In genomic region chr11:103170494-103171285, GRCm38 (mm10) we compare ENCODE assay signal across 8 mouse cellular contexts. TPM values are rescaled to one million over a fixed set of nuclear protein-coding genes. Genes with fewer than 3 reads are reported as not detected.
DNase-seq lines count a peak whose midpoint lies in the region; ATAC-seq and TF ChIP-seq lines count a peak whose summit lies in the region.

TSS of gene Fmnl1 (plus strand) at chr11:103171107.

- WGBS in liver, adult 2 months, result 4% methylated on average over 79 of the region's 84 CpGs
- 1% methylated on average over 67 of the region's 84 CpGs for WGBS in heart, embryonic 12.5 days
- WGBS in kidney, embryonic 15.5 days, result under 1% methylated on average over 48 of the region's 84 CpGs

- no peaks in the 10 kb centered on the region; the same call in 1 of the 2 replicates for H3K9me3 ChIP-seq in heart, embryonic 12.5 days (replicated peaks)
- H3K9me3 ChIP-seq in kidney, embryonic 15.5 days (replicated peaks), result no peaks in the 10 kb centered on the region

- no peak within 1 kb of the TSS; the same call in 1 of the 2 replicates for H3K27ac ChIP-seq in liver, adult 2 months (replicated peaks; ENCODE audit: insufficient read depth, low read depth, low read length)
- no peak within 1 kb of the TSS for H3K27ac ChIP-seq in heart, embryonic 12.5 days (ENCODE audit: poor library complexity, severe bottlenecking)
- peak within 1 kb of the TSS; percentile 45; the same call in 1 of the 2 replicates for H3K27ac ChIP-seq in kidney, embryonic 15.5 days

- H3K27me3 ChIP-seq in liver, adult 2 months (ENCODE audit: control insufficient read depth, insufficient read depth, low read length), result peaks cover 3% of the 10 kb centered on the region; the same call in 1 of the 2 replicates
- H3K27me3 ChIP-seq in heart, embryonic 12.5 days (replicated peaks), result peaks cover 67% of the 10 kb centered on the region
- peaks cover 48% of the 10 kb centered on the region for H3K27me3 ChIP-seq in kidney, embryonic 15.5 days

- H3K4me1 ChIP-seq in liver, adult 2 months (ENCODE audit: control insufficient read depth, insufficient read depth, low read length), result no peaks in the 10 kb centered on the region
- H3K4me1 ChIP-seq in heart, embryonic 12.5 days (replicated peaks), result peaks cover 23% of the 10 kb centered on the region
- peaks cover 33% of the 10 kb centered on the region for H3K4me1 ChIP-seq in kidney, embryonic 15.5 days

- no peaks in the 10 kb centered on the region for H3K36me3 ChIP-seq in liver, adult 2 months (ENCODE audit: control insufficient read depth, insufficient read depth, low read length)
- no peaks in the 10 kb centered on the region for H3K36me3 ChIP-seq in heart, embryonic 12.5 days
- no peaks in the 10 kb centered on the region for H3K36me3 ChIP-seq in kidney, embryonic 15.5 days

- no peak for ATAC-seq in heart, embryonic 12.5 days (ENCODE audit: insufficient number of reproducible peaks, low FRiP score)
- peak; percentile 42; the same call in 1 of the 2 replicates for ATAC-seq in kidney, embryonic 15.5 days (replicated peaks; ENCODE audit: low FRiP score)
- ATAC-seq in neutrophil, adult 5-6 weeks (ENCODE audit: extremely low read depth, insufficient number of reproducible peaks, low FRiP score, poor library complexity, severe bottlenecking), result peak; percentile 18; the same call in 1 of the 2 replicates

- peak within 1 kb of the TSS; percentile 95 for H3K4me2 ChIP-seq in heart, embryonic 12.5 days
- peak within 1 kb of the TSS; percentile 95 for H3K4me2 ChIP-seq in kidney, embryonic 15.5 days

- no peak for TF ChIP-seq CTCF in liver, adult 2 months (IDR thresholded peaks at IDR 0.05; ENCODE audit: low read depth, low read length)

- H3K4me3 ChIP-seq in liver, adult 2 months (ENCODE audit: insufficient read depth, low read depth, low read length), result peak within 1 kb of the TSS; percentile 81
- H3K4me3 ChIP-seq in heart, embryonic 12.5 days, result peak within 1 kb of the TSS; percentile 63
- peak within 1 kb of the TSS; percentile 60 for H3K4me3 ChIP-seq in kidney, embryonic 15.5 days (replicated peaks)

- H3K9ac ChIP-seq in liver, adult 2 months (ENCODE audit: low read depth, low read length), result peak within 1 kb of the TSS; percentile 83
- peak within 1 kb of the TSS; percentile 67 for H3K9ac ChIP-seq in heart, embryonic 12.5 days
- peak within 1 kb of the TSS; percentile 64 for H3K9ac ChIP-seq in kidney, embryonic 15.5 days

- no peak for DNase-seq in liver, adult 2 months (ENCODE audit: extremely low read depth, low read depth, low spot score)
- no peak for DNase-seq in liver
- DNase-seq in brain, embryonic 18.5 days (ENCODE audit: low read depth, low spot score), result peak; percentile 59
- peak; percentile 38 to 58 for DNase-seq in lung, adult 18-20 months
- no peak for DNase-seq in urinary bladder, postnatal 14 days (ENCODE audit: low spot score)

- H3K79me2 ChIP-seq in liver, adult 2 months (ENCODE audit: control insufficient read depth, insufficient read depth, low read length), result no peaks in the 10 kb centered on the region

- no peak for TF ChIP-seq POLR2A in liver, adult 2 months (IDR thresholded peaks at IDR 0.05; ENCODE audit: extremely low read depth, insufficient read depth, low read length)

RNA-seq across cellular contexts. Expression of gene Fmnl1, which starts in this region (rescaled TPM):
- total RNA-seq in liver, adult 2 months (2014; rRNA removed), result 0.46 and 0.74 TPM in 2 replicates
- polyA plus RNA-seq in liver, adult 2 months (2012; rRNA removed), result 0.86 and 2.2 TPM in 2 replicates
- polyA plus RNA-seq in heart, embryonic 12.5 days (2016; fragmentation: Nextera tagmentation; extraction: Ambion mirVana), result 1.1 and 1.7 TPM in 2 replicates
- polyA plus RNA-seq in kidney, embryonic 15.5 days (2015; fragmentation: Nextera tagmentation; extraction: Ambion mirVana), result 2.2 and 3.8 TPM in 2 replicates
- total RNA-seq in neutrophil, adult 5-6 weeks (2017), result 383 and 400 TPM in 2 replicates

Comparison
In these comparisons a context has a peak if more than half of its experiments do, and no peak if none do; other contexts are left out.
1. RNA of gene Fmnl1 (total RNA-seq): 383 to 400 TPM in neutrophil, adult 5-6 weeks; 0.46 to 0.74 TPM in liver, adult 2 months; every median in the first group is over 100 times any median in the second.
2. DNase-seq: peak in brain, embryonic 18.5 days (single experiment) and lung, adult 18-20 months (2 of 2); none in liver, adult 2 months (single experiment), liver (single experiment) and urinary bladder, postnatal 14 days (single experiment).
3. Peak in every context shown above with its lines, with median percentiles within 50 percentile points of each other: H3K4me3 ChIP-seq and H3K9ac ChIP-seq.